Mouse (Mus musculus): ENCODE measurements around the gene Pla2g15. TPM values are rescaled to one million over a fixed set of nuclear protein-coding genes. Genes with fewer than 3 reads are reported as not detected.
A peak's percentile ranks its signal among the peaks of the same experiment; 100 is the strongest.

The Pla2g15 gene
- polyA plus RNA-seq, 1 experiment from 2014 or later, result 6.6 TPM

DNA sequence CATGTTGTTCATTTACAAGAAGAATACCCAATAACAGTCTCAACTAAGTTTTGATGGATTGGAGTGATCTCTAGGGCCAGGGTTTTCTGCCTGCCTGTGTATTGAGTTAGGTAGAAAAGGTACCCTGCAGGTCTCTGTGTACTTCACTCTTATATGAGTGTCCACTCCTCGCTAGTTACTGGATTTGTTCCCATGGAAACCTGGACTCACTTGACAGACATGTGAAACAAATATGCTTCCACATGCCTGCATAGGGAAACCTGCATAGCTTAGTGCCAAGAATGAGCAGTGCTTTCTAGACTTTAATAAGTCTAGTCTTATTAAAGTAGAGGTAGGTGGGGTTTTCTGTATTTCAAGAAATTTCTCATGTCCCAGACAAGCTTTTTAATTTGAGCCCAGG, 26.7 kb downstream of the Pla2g15 start:
- Histone ChIP-seq H3K9ac (replicated peaks; ENCODE audit: low read length) (no peak overlapping the region), H3K36me3 (replicated peaks; ENCODE audit: control insufficient read depth, insufficient read depth, low read depth, low read length) (no peaks in the 10 kb centered on the region), H3K4me2 (ENCODE audit: low read depth, low read length) (no peak overlapping the region), H3K4me1 (ENCODE audit: control insufficient read depth, insufficient read depth, low read length) (no peaks in the 10 kb centered on the region), H3K4me3 (ENCODE audit: low read depth, low read length) (no peak overlapping the region), H3K27ac (replicated peaks; ENCODE audit: low read depth, low read length) (no peak overlapping the region), H3K9me3 (replicated peaks; ENCODE audit: control insufficient read depth, low read length) (no peaks in the 10 kb centered on the region), H3K27me3 (ENCODE audit: control insufficient read depth, insufficient read depth, low read length) (no peaks in the 10 kb centered on the region)
- DNase-seq (ENCODE audit: low spot score) (peak; percentile 46), ATAC-seq (replicated peaks; ENCODE audit: insufficient number of reproducible peaks, low FRiP score, low TSS enrichment, low read depth) (no peak)
- WGBS, result 39% methylated on average over 1 of the region's 1 CpGs

- no peak overlapping the region for H3K4me3 ChIP-seq (ENCODE audit: low read depth, low read length)
- no peak overlapping the region for H3K27ac ChIP-seq (replicated peaks; ENCODE audit: low read depth, low read length)
- 72% methylated on average over 1 of the region's 1 CpGs for WGBS
- DNase-seq (ENCODE audit: low spot score) (no peak), ATAC-seq (replicated peaks; ENCODE audit: insufficient number of reproducible peaks, low FRiP score, low TSS enrichment, low read depth) (no peak)
- H3K4me1 ChIP-seq (ENCODE audit: control insufficient read depth, insufficient read depth, low read length), result no peaks in the 10 kb centered on the region
- H3K9me3 ChIP-seq (replicated peaks; ENCODE audit: control insufficient read depth, low read length), result no peaks in the 10 kb centered on the region
- H3K4me2 ChIP-seq (ENCODE audit: low read depth, low read length), result no peak overlapping the region
- H3K27me3 ChIP-seq (ENCODE audit: control insufficient read depth, insufficient read depth, low read length), result no peaks in the 10 kb centered on the region
- H3K9ac ChIP-seq (replicated peaks; ENCODE audit: low read length), result no peak overlapping the region
- no peaks in the 10 kb centered on the region for H3K36me3 ChIP-seq (replicated peaks; ENCODE audit: control insufficient read depth, insufficient read depth, low read depth, low read length)
Measured at GRCm38 (mm10) chr8:106177594-106177993, 27.4 kb downstream of the Pla2g15 start.

DNA sequence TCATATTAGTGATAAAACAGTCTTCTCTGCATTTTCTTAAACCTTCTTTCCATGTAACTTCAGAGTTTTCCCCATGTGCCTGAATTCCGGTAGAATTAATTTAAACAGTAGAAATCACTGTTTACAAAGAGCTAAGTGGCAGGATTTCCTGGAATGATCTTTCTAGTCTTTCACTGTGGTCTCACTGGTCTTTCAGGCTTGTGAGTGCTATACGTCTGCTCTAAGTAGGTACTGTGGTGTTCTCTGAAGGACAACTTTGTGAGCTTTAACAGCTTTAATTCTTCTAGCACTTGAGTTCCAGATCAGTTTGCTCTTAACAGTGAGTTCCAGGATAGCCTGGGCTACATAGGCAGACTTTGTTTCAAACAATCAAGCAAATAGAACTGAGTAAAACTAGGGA, 28.2 kb downstream of the Pla2g15 start:
- WGBS, result 64% methylated on average over 2 of the region's 2 CpGs
- no peak overlapping the region for H3K27ac ChIP-seq (replicated peaks; ENCODE audit: low read depth, low read length)
- DNase-seq (ENCODE audit: low spot score), result no peak

GRCm38 (mm10) chr8:106185628-106186270, 35.5 kb downstream of the Pla2g15 start:
- H3K27me3 ChIP-seq (ENCODE audit: control insufficient read depth, insufficient read depth, low read length), result no peaks in the 10 kb centered on the region

More for the DNA sequence above, 28.2 kb downstream of the Pla2g15 start:
- no peaks in the 10 kb centered on the region for H3K4me1 ChIP-seq (ENCODE audit: control insufficient read depth, insufficient read depth, low read length)
- H3K4me2 ChIP-seq (ENCODE audit: low read depth, low read length), result no peak overlapping the region
- no peak for ATAC-seq (replicated peaks; ENCODE audit: insufficient number of reproducible peaks, low FRiP score, low TSS enrichment, low read depth)
- H3K9me3 ChIP-seq (replicated peaks; ENCODE audit: control insufficient read depth, low read length), result no peaks in the 10 kb centered on the region
- no peaks in the 10 kb centered on the region for H3K27me3 ChIP-seq (ENCODE audit: control insufficient read depth, insufficient read depth, low read length)
- H3K4me3 ChIP-seq (ENCODE audit: low read depth, low read length), result no peak overlapping the region
- H3K36me3 ChIP-seq (replicated peaks; ENCODE audit: control insufficient read depth, insufficient read depth, low read depth, low read length), result no peaks in the 10 kb centered on the region
- no peak overlapping the region for H3K9ac ChIP-seq (replicated peaks; ENCODE audit: low read length)

GRCm38 (mm10) chr8:106186394-106186793, 36.2 kb downstream of the Pla2g15 start:
- ATAC-seq (replicated peaks; ENCODE audit: insufficient number of reproducible peaks, low FRiP score, low TSS enrichment, low read depth) (no peak), DNase-seq (ENCODE audit: low spot score) (no peak)
- no peak overlapping the region for H3K4me2 ChIP-seq (ENCODE audit: low read depth, low read length)
- H3K27me3 ChIP-seq (ENCODE audit: control insufficient read depth, insufficient read depth, low read length), result no peaks in the 10 kb centered on the region
- no peak overlapping the region for H3K27ac ChIP-seq (replicated peaks; ENCODE audit: low read depth, low read length)
- no peaks in the 10 kb centered on the region for H3K9me3 ChIP-seq (replicated peaks; ENCODE audit: control insufficient read depth, low read length)
- H3K4me1 ChIP-seq (ENCODE audit: control insufficient read depth, insufficient read depth, low read length), result no peaks in the 10 kb centered on the region
- 95% methylated on average over 3 of the region's 3 CpGs for WGBS
- no peak overlapping the region for H3K4me3 ChIP-seq (ENCODE audit: low read depth, low read length)
- H3K9ac ChIP-seq (replicated peaks; ENCODE audit: low read length), result no peak overlapping the region
- peaks cover 8% of the 10 kb centered on the region for H3K36me3 ChIP-seq (replicated peaks; ENCODE audit: control insufficient read depth, insufficient read depth, low read depth, low read length)

More at GRCm38 (mm10) chr8:106185628-106186270, 35.5 kb downstream of the Pla2g15 start:
- H3K27ac ChIP-seq (replicated peaks; ENCODE audit: low read depth, low read length), result no peak overlapping the region
- H3K4me3 ChIP-seq (ENCODE audit: low read depth, low read length), result no peak overlapping the region
- H3K9me3 ChIP-seq (replicated peaks; ENCODE audit: control insufficient read depth, low read length), result no peaks in the 10 kb centered on the region
- H3K4me1 ChIP-seq (ENCODE audit: control insufficient read depth, insufficient read depth, low read length), result no peaks in the 10 kb centered on the region
- ATAC-seq (replicated peaks; ENCODE audit: insufficient number of reproducible peaks, low FRiP score, low TSS enrichment, low read depth) (no peak), DNase-seq (ENCODE audit: low spot score) (no peak)
- H3K4me2 ChIP-seq (ENCODE audit: low read depth, low read length), result no peak overlapping the region
- no peak overlapping the region for H3K9ac ChIP-seq (replicated peaks; ENCODE audit: low read length)
- H3K36me3 ChIP-seq (replicated peaks; ENCODE audit: control insufficient read depth, insufficient read depth, low read depth, low read length), result peaks cover 8% of the 10 kb centered on the region
- 82% methylated on average over 8 of the region's 8 CpGs for WGBS

DNA sequence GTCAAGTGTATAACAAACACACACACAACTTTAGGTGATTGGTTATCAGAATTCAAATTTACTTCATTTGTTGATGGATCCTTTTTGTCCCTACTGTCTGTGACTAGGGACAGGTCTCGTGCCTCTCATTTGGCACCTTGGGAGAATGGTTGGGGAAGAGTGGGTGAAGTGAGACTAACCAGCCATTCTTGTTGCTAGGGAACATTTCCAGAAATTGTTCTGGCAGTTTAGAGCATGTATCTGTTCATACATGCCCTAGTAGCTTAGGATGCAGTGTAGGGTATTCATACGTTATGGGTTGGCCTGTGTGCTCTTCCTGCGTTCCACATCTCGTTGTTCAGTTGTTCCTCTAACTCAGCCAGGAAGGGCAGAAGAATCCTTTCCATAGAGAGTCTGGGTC, 39.0 kb downstream of the Pla2g15 start:
- Histone ChIP-seq H3K9ac (replicated peaks; ENCODE audit: low read length) (no peak overlapping the region), H3K36me3 (replicated peaks; ENCODE audit: control insufficient read depth, insufficient read depth, low read depth, low read length) (peaks cover 8% of the 10 kb centered on the region), H3K4me3 (ENCODE audit: low read depth, low read length) (no peak overlapping the region), H3K27me3 (ENCODE audit: control insufficient read depth, insufficient read depth, low read length) (no peaks in the 10 kb centered on the region), H3K4me2 (ENCODE audit: low read depth, low read length) (no peak overlapping the region), H3K9me3 (replicated peaks; ENCODE audit: control insufficient read depth, low read length) (no peaks in the 10 kb centered on the region), H3K4me1 (ENCODE audit: control insufficient read depth, insufficient read depth, low read length) (no peaks in the 10 kb centered on the region), H3K27ac (replicated peaks; ENCODE audit: low read depth, low read length) (no peak overlapping the region)
- DNase-seq (ENCODE audit: low spot score), result no peak
- 98% methylated on average over 4 of the region's 4 CpGs for WGBS
- ATAC-seq (replicated peaks; ENCODE audit: insufficient number of reproducible peaks, low FRiP score, low TSS enrichment, low read depth), result no peak

GRCm38 (mm10) chr8:106191639-106192038, 41.4 kb downstream of the Pla2g15 start:
- Histone ChIP-seq H3K4me3 (ENCODE audit: low read depth, low read length) (no peak overlapping the region), H3K27me3 (ENCODE audit: control insufficient read depth, insufficient read depth, low read length) (no peaks in the 10 kb centered on the region), H3K9ac (replicated peaks; ENCODE audit: low read length) (no peak overlapping the region), H3K4me2 (ENCODE audit: low read depth, low read length) (no peak overlapping the region), H3K4me1 (ENCODE audit: control insufficient read depth, insufficient read depth, low read length) (no peaks in the 10 kb centered on the region), H3K36me3 (replicated peaks; ENCODE audit: control insufficient read depth, insufficient read depth, low read depth, low read length) (peaks cover 6% of the 10 kb centered on the region; the same call in 1 of the 2 replicates), H3K9me3 (replicated peaks; ENCODE audit: control insufficient read depth, low read length) (no peaks in the 10 kb centered on the region), H3K27ac (replicated peaks; ENCODE audit: low read depth, low read length) (no peak overlapping the region)
- 81% methylated on average over 5 of the region's 5 CpGs for WGBS
- ATAC-seq (replicated peaks; ENCODE audit: insufficient number of reproducible peaks, low FRiP score, low TSS enrichment, low read depth), result no peak
- no peak for DNase-seq (ENCODE audit: low spot score)

- ATAC-seq (replicated peaks; ENCODE audit: insufficient number of reproducible peaks, low FRiP score, low TSS enrichment, low read depth), result no peak
- H3K36me3 ChIP-seq (replicated peaks; ENCODE audit: control insufficient read depth, insufficient read depth, low read depth, low read length), result 0 out of 2 replicates have a peak, but pooled peaks cover 2% of the 10 kb centered on the region
- WGBS, result 89% methylated on average over 6 of the region's 6 CpGs
Measured at GRCm38 (mm10) chr8:106193162-106193561, 43.0 kb downstream of the Pla2g15 start.

More at GRCm38 (mm10) chr8:106193162-106193561, 43.0 kb downstream of the Pla2g15 start:
- H3K4me2 ChIP-seq (ENCODE audit: low read depth, low read length), result no peak overlapping the region
- no peak for DNase-seq (ENCODE audit: low spot score)
- no peaks in the 10 kb centered on the region for H3K9me3 ChIP-seq (replicated peaks; ENCODE audit: control insufficient read depth, low read length)
- H3K9ac ChIP-seq (replicated peaks; ENCODE audit: low read length), result no peak overlapping the region
- no peaks in the 10 kb centered on the region for H3K27me3 ChIP-seq (ENCODE audit: control insufficient read depth, insufficient read depth, low read length)
- H3K27ac ChIP-seq (replicated peaks; ENCODE audit: low read depth, low read length), result no peak overlapping the region
- no peak overlapping the region for H3K4me3 ChIP-seq (ENCODE audit: low read depth, low read length)
- H3K4me1 ChIP-seq (ENCODE audit: control insufficient read depth, insufficient read depth, low read length), result no peaks in the 10 kb centered on the region

Data from embryonic facial prominence, embryonic 11.5 days (tissue).